Mouse (Mus musculus) spleen, embryonic (tissue): ENCODE data around the gene Birc3.

Source experiments
- CTCF ChIA-PET: fragments of 350-600 bp; sonication (Branson Sonifier 250); formaldehyde crosslinking; loops from one replicate; lab custom pipeline; 2022; lab: Charles Lee

The Birc3 gene

GRCm38 (mm10) chr9:7828706-7829105 is 44.3 kb downstream of the Birc3 start:
- CTCF ChIA-PET: no interaction called here

GRCm38 (mm10) chr9:7824916-7825315 is 48.1 kb downstream of the Birc3 start:
- CTCF ChIA-PET: no interaction called here

- CTCF ChIA-PET: interaction anchor here (0.6 to 0.7 kb wide), 3 partner anchors 9 to 83 kb away, joined by 4 to 5 read pairs (median 5); no protein-coding TSS in a partner anchor
Observed at GRCm38 (mm10) chr9:7822758-7823157, 50.2 kb downstream of the Birc3 start.

GRCm38 (mm10) chr9:7805101-7805506 is 67.9 kb downstream of the Birc3 start:
- CTCF ChIA-PET: no interaction called here
